Mouse (Mus musculus): ENCODE data around the gene Atg101.

DNA sequence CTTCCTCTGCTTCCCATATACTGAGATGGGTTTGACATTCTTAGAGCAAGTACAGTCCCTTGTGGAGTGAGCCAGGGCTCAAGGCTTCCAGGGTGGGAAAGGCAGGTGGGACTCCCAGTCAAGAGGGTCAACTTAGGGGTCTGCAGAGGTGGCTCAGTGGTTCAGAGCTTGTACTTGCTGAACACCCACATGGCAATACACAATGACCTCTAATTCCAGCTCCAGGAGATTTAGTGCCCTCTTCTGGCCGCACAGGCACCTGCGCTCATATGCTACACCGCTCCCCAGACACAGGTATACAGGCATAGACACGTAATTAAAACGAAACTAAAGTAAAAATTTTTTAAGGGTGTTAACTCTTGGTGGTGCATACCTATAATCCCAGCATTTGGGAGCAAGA lies 39.4 kb downstream of the Atg101 start:
- no peak for TF ChIP-seq CTCF (IDR thresholded peaks at IDR 0.05; ENCODE audit: borderline replicate concordance, extremely low read depth, insufficient read depth, insufficient read length)
- TF ChIP-seq POLR2A (IDR thresholded peaks at IDR 0.05; ENCODE audit: borderline replicate concordance, extremely low read depth, insufficient read depth, insufficient read length, poor library complexity, severe bottlenecking): no peak

Measured in brain, embryonic 14.5 days (tissue).